Mouse (Mus musculus) hindbrain, embryonic 14.5 days (tissue): ENCODE data around the gene Fam120a. TPM values are rescaled to one million over a fixed set of nuclear protein-coding genes. Genes with fewer than 3 reads are reported as not detected.

Experiments
- ATAC-seq: fragments of 200-750 bp; cut with Nextera tagmentation; 2 replicates; pipeline ENCODE4 v1.8.0; 2017; ENCODE audit warnings: moderate number of reproducible peaks, mild to moderate bottlenecking, moderate TSS enrichment, moderate library complexity; ENCODE audit not compliant: low FRiP score
- DNase-seq: peaks from one replicate; pipeline ENCODE4 v3.0.0-alpha.2; 2015; ENCODE audit warnings: low spot score
- H3K27ac ChIP-seq: fragments of 300-500 bp; sonication (generic); 2 replicates; pipeline ENCODE4 v1.5.1; 2014; ENCODE audit warnings: mild to moderate bottlenecking, moderate library complexity
- H3K27me3 ChIP-seq: fragments of 300-500 bp; sonication (generic); 2 replicates; pipeline ENCODE4 v1.6.1; 2014; ENCODE audit warnings: mild to moderate bottlenecking, low read length, mixed read lengths; ENCODE audit not compliant: control insufficient read depth, insufficient read depth
- H3K36me3 ChIP-seq: fragments of 300-500 bp; sonication (generic); replicated peaks from 2 replicates; pipeline ENCODE4 v1.6.1; 2014; ENCODE audit not compliant: control insufficient read depth, insufficient read depth
- H3K4me1 ChIP-seq: fragments of 300-500 bp; sonication (generic); replicated peaks from 2 replicates; pipeline ENCODE4 v1.6.1; 2014; ENCODE audit warnings: antibody characterized with exemption, low read length, mixed read lengths; ENCODE audit not compliant: control insufficient read depth, insufficient read depth
- H3K4me2 ChIP-seq: fragments of 300-500 bp; sonication (generic); replicated peaks from 2 replicates; pipeline ENCODE4 v1.6.1; 2014; ENCODE audit warnings: mild to moderate bottlenecking, moderate library complexity
- H3K4me3 ChIP-seq: fragments of 300-500 bp; sonication (generic); replicated peaks from 2 replicates; pipeline ENCODE4 v1.5.1; 2014; ENCODE audit warnings: mild to moderate bottlenecking, low read length
- H3K9ac ChIP-seq: fragments of 300-500 bp; sonication (generic); 2 replicates; pipeline ENCODE4 v1.6.1; 2014
- H3K9me3 ChIP-seq: fragments of 300-500 bp; sonication (generic); 2 replicates; pipeline ENCODE4 v1.6.1; 2016; ENCODE audit warnings: low read length; ENCODE audit not compliant: control insufficient read depth
- whole genome bisulfite sequencing: fragments of 180-500 bp; shearing (Covaris S2); extraction: QIAGEN DNeasy Blood & Tissue Kit; methylation state at CpG from one replicate; pipeline ENCODE4 v1.1.7; 2014; 5-methylcytosine and 5-hydroxymethylcytosine counted together
- polyA plus RNA-seq: library from polyadenylated mRNA; unstranded; fragments of >200 nt; fragmentation: Nextera tagmentation; extraction: Ambion mirVana; gene quantifications from 2 replicates; pipeline ENCODE4 v1.2.1, GENCODE M21; 2014

Fam120a gene
- polyA plus RNA-seq, 1 experiment from 2014 or later: 16.6 TPM

DNA sequence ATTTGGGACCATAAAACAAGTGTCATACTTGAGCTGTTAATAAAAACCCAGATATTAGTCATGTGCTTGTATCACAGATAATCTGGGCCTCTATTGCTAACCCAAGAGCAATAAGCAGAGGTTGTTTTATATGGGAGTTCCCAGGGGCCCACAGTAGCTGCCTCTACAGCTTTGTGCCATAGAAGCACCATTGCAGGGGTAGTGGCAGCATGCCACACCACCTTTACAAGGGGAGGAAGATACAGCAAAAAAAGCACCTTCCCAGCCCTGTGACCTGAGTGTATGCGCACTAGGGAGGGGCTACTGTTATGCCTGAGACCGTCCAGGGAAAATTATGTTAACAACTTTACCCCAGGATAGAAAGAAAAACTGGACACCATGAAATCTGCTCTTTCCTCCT lies 62.4 kb downstream of the Fam120a start:
- Histone ChIP-seq H3K9ac (no peak overlapping the region), H3K36me3 (peaks cover 83% of the 10 kb centered on the region), H3K4me1 (no peaks in the 10 kb centered on the region), H3K9me3 (no peaks in the 10 kb centered on the region), H3K4me3 (no peak overlapping the region), H3K27ac (no peak overlapping the region), H3K27me3 (no peaks in the 10 kb centered on the region), H3K4me2 (no peak overlapping the region)
- 97% methylated on average over 2 of the region's 2 CpGs for WGBS
- DNase-seq: no peak
- no peak for ATAC-seq

DNA sequence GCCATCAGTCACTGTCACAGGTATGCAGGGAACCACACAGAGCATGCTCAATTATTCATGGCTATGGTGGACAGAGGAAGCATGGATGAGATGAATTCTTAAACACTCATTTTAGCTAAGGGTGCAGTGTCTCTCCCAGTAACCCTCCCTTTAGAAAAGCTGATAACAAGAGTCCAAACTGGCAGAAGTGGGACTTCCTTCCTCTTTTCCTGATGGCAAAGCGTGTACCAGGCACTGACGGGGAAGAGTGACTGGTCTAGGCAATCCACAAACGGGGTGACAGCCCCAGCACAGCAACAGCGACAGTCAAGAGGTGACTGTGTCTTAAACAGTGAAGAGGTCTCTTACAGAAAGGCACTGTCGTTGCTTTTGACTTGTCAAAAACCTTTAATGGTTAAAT lies 72.4 kb downstream of the Fam120a start:
- DNase-seq (no peak), ATAC-seq (no peak)
- 84% methylated on average over 5 of the region's 5 CpGs for WGBS
- no peak overlapping the region for H3K4me3 ChIP-seq
- no peaks in the 10 kb centered on the region for H3K4me1 ChIP-seq
- H3K27ac ChIP-seq: peak overlapping the region; percentile 43; the same call in 1 of the 2 replicates
- H3K4me2 ChIP-seq: no peak overlapping the region
- H3K9me3 ChIP-seq: no peaks in the 10 kb centered on the region
- H3K36me3 ChIP-seq: peaks cover 67% of the 10 kb centered on the region
- no peak overlapping the region for H3K9ac ChIP-seq
- no peaks in the 10 kb centered on the region for H3K27me3 ChIP-seq

DNA sequence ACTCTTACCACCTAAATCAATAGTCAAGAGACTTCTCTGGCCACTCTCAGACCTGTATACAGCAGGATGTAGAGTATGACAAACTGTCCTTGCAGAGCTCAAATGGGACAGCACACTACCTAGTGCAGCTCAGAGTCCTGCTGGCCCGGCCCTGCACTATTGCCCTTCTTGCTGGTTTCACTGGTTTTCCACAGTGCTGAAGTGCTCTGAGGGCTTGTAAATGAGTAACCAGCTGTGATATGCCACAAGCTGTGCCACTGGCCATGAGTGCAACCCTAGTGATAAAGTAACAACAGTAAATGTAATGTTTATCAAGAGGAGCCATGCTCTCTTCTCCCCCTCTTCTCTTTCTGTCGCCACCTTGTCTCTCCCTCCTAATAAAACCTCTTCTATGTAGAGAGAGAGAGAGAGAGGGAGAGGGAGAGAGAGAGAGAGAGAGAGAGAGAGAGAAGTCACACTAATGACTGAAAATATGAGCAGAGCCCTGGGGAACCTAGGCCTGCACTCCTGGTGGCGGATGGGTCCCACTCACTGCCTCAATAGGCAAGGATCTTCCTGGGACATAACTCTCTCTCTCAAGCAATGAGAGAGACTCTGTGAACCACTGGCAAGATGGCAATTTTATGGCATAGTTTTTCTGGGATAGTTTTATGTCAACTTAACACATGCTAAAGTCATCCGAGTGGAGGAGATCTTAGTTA lies 77.4 kb downstream of the Fam120a start:
- peaks cover 85% of the 10 kb centered on the region for H3K36me3 ChIP-seq
- WGBS: 80% methylated on average over 4 of the region's 4 CpGs
- H3K9ac ChIP-seq: no peak overlapping the region
- no peak for ATAC-seq
- H3K27ac ChIP-seq: no peak overlapping the region
- H3K9me3 ChIP-seq: no peaks in the 10 kb centered on the region
- no peak for DNase-seq
- H3K27me3 ChIP-seq: no peaks in the 10 kb centered on the region
- H3K4me1 ChIP-seq: no peaks in the 10 kb centered on the region
- no peak overlapping the region for H3K4me3 ChIP-seq
- H3K4me2 ChIP-seq: no peak overlapping the region

DNA sequence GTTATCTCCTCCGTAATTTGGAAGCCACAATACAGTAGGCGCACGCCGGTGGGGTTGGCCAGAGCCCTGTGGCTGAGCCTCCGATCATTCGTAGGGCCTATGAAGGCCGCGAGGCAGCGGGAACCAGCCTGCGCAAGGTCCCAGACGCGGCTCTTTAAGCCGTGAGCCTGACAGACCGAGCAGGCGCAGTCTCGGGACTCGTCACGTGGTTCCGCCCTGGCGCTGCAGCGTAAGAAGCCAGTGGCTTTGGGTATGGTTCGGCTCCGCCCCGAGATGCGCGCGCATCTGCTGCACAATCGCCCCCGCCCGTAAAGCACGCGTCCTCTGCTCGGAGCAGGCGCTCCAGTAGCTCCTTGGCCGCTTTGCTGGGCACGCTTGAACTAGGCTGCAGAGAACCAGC lies 89.3 kb downstream of the Fam120a start:
- Histone ChIP-seq H3K27ac (peak overlapping the region; percentile 86), H3K9me3 (no peaks in the 10 kb centered on the region), H3K27me3 (no peaks in the 10 kb centered on the region), H3K4me3 (peak overlapping the region; percentile 34), H3K36me3 (peaks cover 41% of the 10 kb centered on the region), H3K9ac (peak overlapping the region; percentile 71), H3K4me2 (peak overlapping the region; percentile 66), H3K4me1 (peaks cover 8% of the 10 kb centered on the region)
- ATAC-seq (peak; percentile 99), DNase-seq (peak; percentile 99)
- WGBS: 1% methylated on average over 36 of the region's 36 CpGs

DNA sequence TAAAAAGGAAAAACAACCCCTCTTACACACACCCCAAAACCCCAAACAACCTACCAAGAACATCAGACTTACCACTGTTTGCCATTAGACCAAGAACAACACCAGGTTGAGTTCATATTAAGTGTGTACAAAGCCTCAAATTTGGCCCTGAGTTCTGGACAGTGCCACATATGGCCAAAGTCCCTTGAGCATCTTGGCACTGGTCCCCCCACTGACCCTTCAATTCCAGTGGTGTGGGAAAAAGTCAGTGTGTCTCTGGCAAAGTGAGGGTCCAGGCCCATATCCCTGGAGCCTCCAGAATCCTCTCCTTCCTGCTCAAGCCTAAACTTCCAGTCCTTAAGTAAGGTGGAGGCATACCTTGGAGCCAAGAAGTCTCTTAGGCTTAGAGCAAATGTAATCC lies 90.0 kb downstream of the Fam120a start:
- Histone ChIP-seq H3K4me2 (peak overlapping the region; percentile 66), H3K9me3 (no peaks in the 10 kb centered on the region), H3K27ac (peak overlapping the region; percentile 86), H3K9ac (peak overlapping the region; percentile 71), H3K4me1 (peaks cover 8% of the 10 kb centered on the region), H3K36me3 (peaks cover 35% of the 10 kb centered on the region), H3K27me3 (no peaks in the 10 kb centered on the region), H3K4me3 (peak overlapping the region; percentile 34)
- no peak for ATAC-seq
- DNase-seq: no peak

DNA sequence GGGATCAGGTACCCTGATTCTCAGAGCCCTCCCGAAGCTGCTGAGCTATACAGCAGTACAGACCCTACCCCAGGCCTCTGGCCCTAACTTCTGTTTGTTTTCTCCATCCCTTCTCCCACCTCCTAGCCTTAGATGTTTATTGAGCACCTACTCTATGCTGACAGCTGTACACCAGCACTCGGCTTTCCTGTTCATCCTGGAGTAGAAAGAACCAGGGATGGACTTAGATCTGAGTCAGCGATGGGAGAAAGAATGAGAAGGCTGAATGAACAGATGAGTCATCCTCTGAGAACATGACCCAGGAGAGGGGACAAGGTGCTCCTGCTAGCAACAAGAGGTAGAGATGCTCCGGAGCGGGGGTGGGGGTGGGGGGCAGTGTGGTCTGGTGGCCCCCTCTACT lies 95.1 kb downstream of the Fam120a start:
- Histone ChIP-seq H3K9me3 (no peaks in the 10 kb centered on the region), H3K4me1 (peaks cover 23% of the 10 kb centered on the region), H3K4me3 (no peak overlapping the region), H3K36me3 (0 out of 2 replicates have a peak, but pooled peaks cover 7% of the 10 kb centered on the region), H3K27ac (no peak overlapping the region), H3K4me2 (no peak overlapping the region), H3K9ac (no peak overlapping the region), H3K27me3 (no peaks in the 10 kb centered on the region)
- WGBS: 80% methylated on average over 5 of the region's 5 CpGs
- ATAC-seq: no peak
- no peak for DNase-seq

DNA sequence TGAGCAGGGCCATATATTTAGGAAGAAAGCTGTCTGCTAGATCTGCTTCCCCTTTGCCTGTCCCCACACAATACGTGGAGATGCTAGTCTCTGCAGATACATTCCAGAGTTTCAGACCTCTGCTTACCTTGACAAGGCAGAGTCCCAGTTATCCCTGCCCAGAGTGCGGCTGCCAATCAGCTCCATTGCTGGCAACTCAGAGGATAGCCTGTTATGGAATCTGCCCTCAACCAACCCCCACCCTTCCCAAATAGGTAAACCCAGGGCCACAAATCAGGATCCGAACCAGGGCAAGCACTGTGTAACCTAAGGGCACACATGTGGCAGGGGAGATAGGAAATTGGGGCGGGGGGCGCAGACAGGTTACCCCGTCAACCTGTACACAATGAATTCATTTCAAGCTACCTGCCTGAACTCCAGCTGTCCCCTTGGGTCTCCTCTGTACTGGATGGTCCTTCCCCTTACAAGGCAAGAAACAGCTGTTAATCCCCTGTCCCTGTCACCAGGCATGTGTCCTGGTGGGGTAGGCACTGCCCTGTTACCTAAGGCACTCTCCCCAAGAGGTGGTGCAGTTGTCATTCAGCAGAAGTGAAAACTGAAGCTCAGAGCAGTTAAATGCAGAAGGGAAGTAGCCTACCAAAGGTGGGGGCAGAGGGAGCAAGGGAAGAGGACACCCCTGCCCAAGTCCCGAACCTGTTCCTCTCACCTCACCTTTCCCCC lies 95.8 kb downstream of the Fam120a start:
- 69% methylated on average over 7 of the region's 7 CpGs for WGBS
- H3K27ac ChIP-seq: no peak overlapping the region
- peaks cover 21% of the 10 kb centered on the region for H3K4me1 ChIP-seq
- H3K9ac ChIP-seq: peak overlapping the region; percentile 95
- H3K4me2 ChIP-seq: peak overlapping the region; percentile 93
- no peaks in the 10 kb centered on the region for H3K9me3 ChIP-seq
- H3K27me3 ChIP-seq: no peaks in the 10 kb centered on the region
- ATAC-seq (no peak), DNase-seq (no peak)
- 0 out of 2 replicates have a peak, but pooled peaks cover 7% of the 10 kb centered on the region for H3K36me3 ChIP-seq
- peak overlapping the region; percentile 96 for H3K4me3 ChIP-seq

DNA sequence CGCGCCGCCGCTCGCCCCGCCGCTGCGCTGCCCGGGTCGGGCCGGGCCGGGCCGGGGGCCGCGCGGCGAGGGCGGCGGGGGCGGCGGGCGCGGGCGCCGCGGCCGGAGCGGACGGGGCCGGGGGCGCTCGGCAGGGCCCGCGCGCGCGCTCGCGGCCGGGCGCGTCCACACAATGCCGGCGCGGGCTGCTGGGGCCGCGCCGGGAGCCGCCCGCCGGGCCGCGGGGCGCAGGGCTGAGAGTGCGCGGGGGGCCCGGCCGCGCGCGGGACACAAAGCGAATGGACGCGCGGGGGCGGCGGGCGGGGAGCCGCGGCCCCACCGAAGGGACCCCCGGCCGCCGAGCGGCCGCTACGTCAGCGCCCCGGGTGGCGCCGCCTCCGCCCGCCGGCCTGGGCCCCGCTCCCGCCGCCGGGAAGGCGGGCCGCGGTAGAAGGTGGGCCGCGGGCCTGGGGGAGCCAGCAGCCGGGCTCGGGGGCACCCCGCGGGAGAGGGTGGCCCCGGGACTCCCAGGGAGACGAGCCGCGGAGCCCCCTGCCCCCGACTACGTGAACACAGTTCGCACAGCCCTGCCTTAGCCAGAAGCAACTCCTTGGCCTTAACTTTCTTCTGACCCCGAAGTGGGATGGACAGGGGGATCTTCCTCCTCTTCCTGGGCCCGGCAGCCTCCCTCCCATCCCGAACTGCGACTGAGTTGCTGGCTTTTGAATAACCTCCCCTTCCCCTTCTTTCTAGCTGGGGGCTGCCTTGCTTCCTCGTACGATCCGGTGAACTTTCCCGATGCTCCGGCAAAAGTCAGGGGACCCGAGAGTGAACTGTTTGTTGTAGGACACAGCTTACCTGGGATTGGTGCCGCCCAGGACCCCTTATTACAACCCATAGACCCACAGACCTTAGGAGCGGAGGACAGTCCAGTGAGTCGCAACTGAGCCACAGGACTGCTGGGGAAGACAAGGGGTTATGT lies 96.8 kb downstream of the Fam120a start, which contains the start of gene Phf2:
Gene Phf2 (minus strand): TSS at position 349 of the 961 bp plus-strand sequence.
- no peaks in the 10 kb centered on the region for H3K27me3 ChIP-seq
- peak within 1 kb of the TSS; percentile 96 for H3K4me3 ChIP-seq
- ATAC-seq (peak; percentile 63), DNase-seq (peak; percentile 59)
- 0 out of 2 replicates have a peak, but pooled peaks cover 2% of the 10 kb centered on the region for H3K36me3 ChIP-seq
- peak within 1 kb of the TSS; percentile 83 for H3K27ac ChIP-seq
- H3K9ac ChIP-seq: peak within 1 kb of the TSS; percentile 95
- H3K4me2 ChIP-seq: peak within 1 kb of the TSS; percentile 93
- no peaks in the 10 kb centered on the region for H3K9me3 ChIP-seq
- peaks cover 28% of the 10 kb centered on the region for H3K4me1 ChIP-seq
- under 1% methylated on average over 65 of the region's 117 CpGs for WGBS
